Comparison of ENCODE assay signal across 18 mouse cellular contexts in genomic region chr6:14358280-14358679, GRCm38 (mm10).
DNase-seq lines count a peak whose midpoint lies in the region; ATAC-seq and TF ChIP-seq lines count a peak whose summit lies in the region.
"Had no signal": no experiment of that assay in that cellular context is flagged by ENCODE, and none has a peak within 500 bp of the region (broad histone marks: within the 10 kb centered on the region; RNA-seq: fewer than 3 reads in every experiment).

No protein-coding gene starts in this region.

- intact Hi-C loops in left cerebral cortex, postnatal 25 days (cut with DNase I): no loop called here

- TF ChIP-seq CTCF in layer of hippocampus, adult 2 months (conservative IDR thresholded peaks at IDR 0.05): no peak

- ATAC-seq in granulocyte monocyte progenitor cell, adult 5-6 weeks (replicated peaks; ENCODE audit: poor library complexity, severe bottlenecking): no peak
- ATAC-seq: hindbrain, embryonic 16.5 days had no signal

- H3K27ac ChIP-seq in layer of hippocampus, adult 2 months: no peak overlapping the region
- H3K27ac ChIP-seq: embryonic facial prominence, embryonic 12.5 days; limb, embryonic 12.5 days; liver, embryonic 14.5 days had no signal

- no peak overlapping the region for H3K4me3 ChIP-seq in layer of hippocampus, adult 2 months
- H3K4me3 ChIP-seq: embryonic facial prominence, embryonic 12.5 days; limb, embryonic 12.5 days had no signal

- DNase-seq in cerebellum, postnatal 14 days: peak; percentile 2 to 6
- no peak for DNase-seq in cerebellum, postnatal 25 days
- peak; percentile 20 to 38 for DNase-seq in left cerebral cortex, postnatal 25 days (ENCODE audit: low spot score in 2 of 2)
- no peak for DNase-seq in left cerebral cortex, adult 8-10 months (ENCODE audit: low spot score in 2 of 2)
- DNase-seq in layer of hippocampus, adult 2 months (ENCODE audit: low spot score in 2 of 2): peak; percentile 21 to 49
- DNase-seq in right cerebral cortex, postnatal 4 days: peak; percentile 7
- DNase-seq in kidney, adult 18-20 months: no peak
- DNase-seq: adrenal gland, postnatal 14 days; cerebellum, postnatal 36 days; gastrocnemius, postnatal 10 days; kidney, adult 2 months; kidney, postnatal 25 days; lung, postnatal 14 days had no signal

Comparison
In these comparisons a context has a peak if more than half of its experiments do, and no peak if none do; other contexts are left out.
1. DNase-seq: peak in cerebellum, postnatal 14 days (2 of 2), left cerebral cortex, postnatal 25 days (2 of 2), layer of hippocampus, adult 2 months (2 of 2) and right cerebral cortex, postnatal 4 days (single experiment); none in cerebellum, postnatal 25 days (0 of 2), left cerebral cortex, adult 8-10 months (0 of 2) and kidney, adult 18-20 months (single experiment).